In the genomic region with DNA sequence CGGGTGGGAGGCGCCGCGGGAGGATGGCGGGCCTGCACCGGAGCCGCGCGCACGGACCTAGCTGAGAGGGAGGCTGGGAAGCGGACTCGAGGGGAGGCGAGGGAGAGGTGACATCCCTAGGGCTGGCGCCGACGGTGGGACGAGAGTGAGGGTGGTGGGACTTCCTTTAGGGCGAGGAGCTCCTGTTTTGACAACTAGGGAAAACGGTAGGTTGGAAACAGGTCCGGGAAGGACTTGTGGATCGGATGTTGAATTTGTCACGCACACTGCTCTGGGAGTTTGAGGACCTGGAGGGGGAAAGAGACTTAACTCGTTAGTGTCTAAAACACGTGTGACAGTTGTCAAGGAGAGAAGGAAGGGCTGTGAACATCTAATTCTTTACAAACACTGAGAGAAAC, we compare ENCODE assay signal across 8 mouse cellular contexts. TPM values are rescaled to one million over a fixed set of nuclear protein-coding genes. Genes with fewer than 3 reads are reported as not detected.
DNase-seq lines count a peak whose midpoint lies in the region; ATAC-seq and TF ChIP-seq lines count a peak whose summit lies in the region.

No protein-coding gene starts in this region.

- no peak for DNase-seq in lung, adult 2 months
- DNase-seq in lung, postnatal 25 days (ENCODE audit: low spot score) = no peak
- DNase-seq in limb, embryonic 10.5 days (ENCODE audit: low spot score) = no peak
- DNase-seq in left cerebral cortex, adult 9 months (ENCODE audit: low spot score in 2 of 2) = no peak
- no peak for DNase-seq in frontal cortex, postnatal 10 days (ENCODE audit: low spot score in 2 of 2)

- ATAC-seq in embryonic facial prominence, embryonic 13.5 days (ENCODE audit: insufficient number of reproducible peaks, insufficient read depth, low FRiP score, low TSS enrichment, low read depth) = peak; percentile 77
- no peak for ATAC-seq in activated CD4-positive, CD25-positive, alpha-beta regulatory T cell, adult 4 months

- peaks cover 8% of the 10 kb centered on the region; the same call in 1 of the 2 replicates for H3K36me3 ChIP-seq in embryonic facial prominence, embryonic 13.5 days
- peaks cover 28% of the 10 kb centered on the region for H3K36me3 ChIP-seq in limb, embryonic 10.5 days

- H3K27me3 ChIP-seq in embryonic facial prominence, embryonic 13.5 days = no peaks in the 10 kb centered on the region
- H3K27me3 ChIP-seq in limb, embryonic 10.5 days (ENCODE audit: low read depth, poor library complexity, severe bottlenecking) = no peaks in the 10 kb centered on the region

- no peak for TF ChIP-seq CTCF in lung, adult 2 months (IDR thresholded peaks at IDR 0.05; ENCODE audit: insufficient read depth, low read length)
- TF ChIP-seq CTCF in olfactory bulb, adult 2 months (IDR thresholded peaks at IDR 0.05; ENCODE audit: insufficient read depth, low read depth, low read length) = no peak

- H3K9ac ChIP-seq in embryonic facial prominence, embryonic 13.5 days = peak overlapping the region; percentile 98

- H3K4me1 ChIP-seq in lung, adult 2 months (ENCODE audit: control insufficient read depth, insufficient read depth, low read length) = peaks cover 7% of the 10 kb centered on the region; the same call in 1 of the 2 replicates
- peaks cover 8% of the 10 kb centered on the region for H3K4me1 ChIP-seq in embryonic facial prominence, embryonic 13.5 days
- H3K4me1 ChIP-seq in limb, embryonic 10.5 days = peaks cover 6% of the 10 kb centered on the region
- no peaks in the 10 kb centered on the region for H3K4me1 ChIP-seq in olfactory bulb, adult 2 months (ENCODE audit: control insufficient read depth, insufficient read depth, low read length)

- WGBS in lung, adult 2 months = under 1% methylated on average over 24 of the region's 24 CpGs
- 1% methylated on average over 24 of the region's 24 CpGs for WGBS in embryonic facial prominence, embryonic 13.5 days
- 0% methylated on average over 24 of the region's 24 CpGs for WGBS in limb, embryonic 10.5 days
- WGBS in olfactory bulb, adult 2 months = 0% methylated on average over 24 of the region's 24 CpGs

- peak overlapping the region; percentile 69 for H3K4me2 ChIP-seq in embryonic facial prominence, embryonic 13.5 days

- H3K4me3 ChIP-seq in lung, adult 2 months (replicated peaks; ENCODE audit: extremely low read depth, low read depth, low read length) = peak overlapping the region; percentile 96
- peak overlapping the region; percentile 83 for H3K4me3 ChIP-seq in embryonic facial prominence, embryonic 13.5 days
- H3K4me3 ChIP-seq in limb, embryonic 10.5 days = peak overlapping the region; percentile 76
- peak overlapping the region; percentile 82 for H3K4me3 ChIP-seq in olfactory bulb, adult 2 months (ENCODE audit: insufficient read depth, low read depth, low read length)

- peak overlapping the region; percentile 97 for H3K27ac ChIP-seq in embryonic facial prominence, embryonic 13.5 days
- H3K27ac ChIP-seq in limb, embryonic 10.5 days = peak overlapping the region; percentile 98
- no peak overlapping the region for H3K27ac ChIP-seq in olfactory bulb, adult 2 months (ENCODE audit: insufficient read depth, low read depth, low read length)

- no peak for TF ChIP-seq POLR2A in lung, adult 2 months (IDR thresholded peaks at IDR 0.05; ENCODE audit: borderline replicate concordance, extremely low read depth, low read depth, low read length)
- no peak for TF ChIP-seq POLR2A in olfactory bulb, adult 2 months (IDR thresholded peaks at IDR 0.05; ENCODE audit: insufficient read depth, low read depth, low read length)

- no peaks in the 10 kb centered on the region for H3K9me3 ChIP-seq in embryonic facial prominence, embryonic 13.5 days
- no peaks in the 10 kb centered on the region for H3K9me3 ChIP-seq in limb, embryonic 10.5 days (replicated peaks)

RNA-seq across cellular contexts. Expression of a gene that starts 0.4 kb away (rescaled TPM):
- 2.5 and 4.9 TPM in 2 replicates for polyA plus RNA-seq in lung, adult 2 months (2012; rRNA removed)
- polyA plus RNA-seq in embryonic facial prominence, embryonic 13.5 days (2015; fragmentation: Nextera tagmentation; extraction: Ambion mirVana) = 219 and 245 TPM in 2 replicates
- polyA plus RNA-seq in limb, embryonic 10.5 days (2016; fragmentation: Nextera tagmentation; extraction: Ambion mirVana) = 299 and 311 TPM in 2 replicates
- polyA plus RNA-seq in olfactory bulb, adult 2 months (2012; ENCODE audit: insufficient read depth, insufficient read length, low replicate concordance, missing spikeins) = not detected in 2 replicates
- 10 to 100 TPM; 74.5 to 93.6 TPM for polyA plus RNA-seq in activated CD4-positive, CD25-positive, alpha-beta regulatory T cell, adult 4 months (2017; shearing (Covaris generic))

RNA-seq across cellular contexts. Expression of a gene that starts 28.3 kb away (rescaled TPM):
- polyA plus RNA-seq in lung, adult 2 months (2012; rRNA removed) = 35.0 and 50.8 TPM in 2 replicates
- polyA plus RNA-seq in embryonic facial prominence, embryonic 13.5 days (2015; fragmentation: Nextera tagmentation; extraction: Ambion mirVana) = 82.8 and 87.1 TPM in 2 replicates
- 76.5 and 82.6 TPM in 2 replicates for polyA plus RNA-seq in limb, embryonic 10.5 days (2016; fragmentation: Nextera tagmentation; extraction: Ambion mirVana)
- 126 and 566 TPM in 2 replicates for polyA plus RNA-seq in olfactory bulb, adult 2 months (2012; ENCODE audit: insufficient read depth, insufficient read length, low replicate concordance, missing spikeins)
- 10 to 100 TPM; 22.9 to 26.6 TPM for polyA plus RNA-seq in activated CD4-positive, CD25-positive, alpha-beta regulatory T cell, adult 4 months (2017; shearing (Covaris generic))

RNA-seq across cellular contexts. Expression of a gene that starts 46.8 kb away (rescaled TPM):
- not detected in 2 replicates for polyA plus RNA-seq in lung, adult 2 months (2012; rRNA removed)
- 3.5 and 5.5 TPM in 2 replicates for polyA plus RNA-seq in embryonic facial prominence, embryonic 13.5 days (2015; fragmentation: Nextera tagmentation; extraction: Ambion mirVana)
- polyA plus RNA-seq in limb, embryonic 10.5 days (2016; fragmentation: Nextera tagmentation; extraction: Ambion mirVana) = 3.5 and 3.7 TPM in 2 replicates
- polyA plus RNA-seq in olfactory bulb, adult 2 months (2012; ENCODE audit: insufficient read depth, insufficient read length, low replicate concordance, missing spikeins) = not detected in 2 replicates
- polyA plus RNA-seq in activated CD4-positive, CD25-positive, alpha-beta regulatory T cell, adult 4 months (2017; shearing (Covaris generic)) = 10 to 100 TPM in 1 of 2 experiments, 1 to 10 TPM in 1; 4.4 to 12.2 TPM

RNA-seq across cellular contexts. Expression of a gene that starts 59.3 kb away (rescaled TPM):
- polyA plus RNA-seq in lung, adult 2 months (2012; rRNA removed) = 8.2 and 8.9 TPM in 2 replicates
- 19.4 and 20.7 TPM in 2 replicates for polyA plus RNA-seq in embryonic facial prominence, embryonic 13.5 days (2015; fragmentation: Nextera tagmentation; extraction: Ambion mirVana)
- polyA plus RNA-seq in limb, embryonic 10.5 days (2016; fragmentation: Nextera tagmentation; extraction: Ambion mirVana) = 18.7 and 23.6 TPM in 2 replicates
- not detected in 2 replicates for polyA plus RNA-seq in olfactory bulb, adult 2 months (2012; ENCODE audit: insufficient read depth, insufficient read length, low replicate concordance, missing spikeins)
- polyA plus RNA-seq in activated CD4-positive, CD25-positive, alpha-beta regulatory T cell, adult 4 months (2017; shearing (Covaris generic)) = 1 to 10 TPM; 9.5 to 9.8 TPM

Comparison
In these comparisons a context has a peak if more than half of its experiments do, and no peak if none do; other contexts are left out.
1. RNA of a gene that starts 0.4 kb away (polyA plus RNA-seq): 299 to 311 TPM in limb, embryonic 10.5 days, 219 to 245 TPM in embryonic facial prominence, embryonic 13.5 days and 74.5 to 93.6 TPM in activated CD4-positive, CD25-positive, alpha-beta regulatory T cell, adult 4 months; 2.5 to 4.9 TPM in lung, adult 2 months and not detected in olfactory bulb, adult 2 months; every median in the first group is over 10 times any median in the second.
2. Peak in every context shown above with its lines, with median percentiles within 50 percentile points of each other: H3K4me3 ChIP-seq.